Mouse (Mus musculus) thymus, adult 2 months (tissue): ENCODE data around the gene Kirrel3.

Experiments
- CTCF ChIP-seq: fragments of 200-500 bp; IDR thresholded peaks from 2 replicates; pipeline ENCODE4 v1.5.1; 2012; ENCODE audit warnings: mild to moderate bottlenecking, control low read depth, low read length, moderate library complexity, borderline replicate concordance; ENCODE audit not compliant: control insufficient read depth, poor library complexity, insufficient read depth; ENCODE audit errors: extremely low read depth
- POLR2A ChIP-seq: fragments of 200-500 bp; IDR thresholded peaks from 2 replicates; pipeline ENCODE4 v1.6.1; 2012; ENCODE audit warnings: mild to moderate bottlenecking, low read length, control low read depth, moderate library complexity; ENCODE audit not compliant: control insufficient read depth, poor library complexity, insufficient read depth; ENCODE audit errors: extremely low read depth

DNA sequence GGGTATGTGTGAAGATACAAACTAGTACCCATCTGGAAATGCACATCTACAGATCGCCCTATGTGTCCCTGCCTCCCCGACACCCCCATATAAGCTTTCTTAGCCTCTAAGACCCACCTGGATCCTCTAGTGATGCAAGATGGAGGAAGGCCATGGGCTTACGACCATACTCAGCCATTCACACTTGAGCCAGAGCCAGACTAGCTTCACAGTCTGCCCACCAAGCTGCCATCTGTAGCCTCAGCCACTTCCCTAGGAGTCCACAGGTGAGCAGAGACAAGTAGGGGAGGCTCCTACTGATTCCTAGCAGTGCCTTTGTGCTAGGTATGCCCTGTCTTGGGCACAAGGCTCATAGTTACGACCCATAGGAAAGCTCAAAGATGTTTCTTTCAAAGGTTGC lies 476.6 kb downstream of the Kirrel3 start:
- TF ChIP-seq POLR2A (no peak), CTCF (no peak)
